Mouse (Mus musculus): ENCODE results near the gene Tox4.

DNA sequence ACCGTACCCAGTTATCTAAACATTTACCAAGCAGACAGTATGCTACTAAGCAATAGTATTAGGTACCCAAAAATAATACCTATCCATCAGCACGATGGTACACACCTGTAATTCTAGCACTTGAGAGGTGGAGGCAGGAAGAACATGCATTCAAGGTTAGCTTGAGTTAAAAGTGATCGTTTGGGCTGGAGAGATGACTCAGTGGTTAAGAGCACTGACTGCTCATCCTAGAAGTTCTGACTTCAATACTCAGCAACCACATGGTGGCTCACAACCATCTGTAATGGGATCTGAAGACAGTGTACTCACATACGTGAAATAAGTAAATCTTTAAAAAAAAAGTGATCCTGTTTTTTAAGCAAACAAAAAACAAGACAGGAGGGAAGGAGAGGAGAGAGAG lies 32.8 kb upstream of the Tox4 start:
- no peak for TF ChIP-seq CTCF (IDR thresholded peaks at IDR 0.05; ENCODE audit: insufficient read depth, low read length)
- no peak for TF ChIP-seq POLR2A (IDR thresholded peaks at IDR 0.05; ENCODE audit: borderline replicate concordance, extremely low read depth, low read depth, low read length)
